Mouse (Mus musculus): ENCODE data around the gene Basp1.

Gene Basp1

GRCm38 (mm10) chr15:25358680-25359097, 54.9 kb downstream of the Basp1 start:
- no peak for DNase-seq

- no peak for DNase-seq
Observed at GRCm38 (mm10) chr15:25355339-25355738, 58.2 kb downstream of the Basp1 start.

- no peak for DNase-seq
Observed at GRCm38 (mm10) chr15:25354738-25355137, 58.8 kb downstream of the Basp1 start.

GRCm38 (mm10) chr15:25353498-25353897, 60.1 kb downstream of the Basp1 start:
- DNase-seq = no peak

- no peak for DNase-seq
Observed at GRCm38 (mm10) chr15:25343263-25343662, 70.3 kb downstream of the Basp1 start.

- no peak for DNase-seq
Observed at GRCm38 (mm10) chr15:25335277-25335676, 78.3 kb downstream of the Basp1 start.

GRCm38 (mm10) chr15:25331877-25332445, 81.6 kb downstream of the Basp1 start:
- DNase-seq = no peak

- DNase-seq = no peak
Observed at GRCm38 (mm10) chr15:25330946-25331345, 82.6 kb downstream of the Basp1 start.

- no peak for DNase-seq
Observed at GRCm38 (mm10) chr15:25322601-25323000, 91.0 kb downstream of the Basp1 start.

GRCm38 (mm10) chr15:25322111-25322510, 91.5 kb downstream of the Basp1 start:
- no peak for DNase-seq

GRCm38 (mm10) chr15:25321636-25322035, 91.9 kb downstream of the Basp1 start:
- no peak for DNase-seq

GRCm38 (mm10) chr15:25314471-25314870, 99.1 kb downstream of the Basp1 start:
- no peak for DNase-seq

All from cerebellum, adult 11-12 months (tissue).